Mouse (Mus musculus): ENCODE results near the gene Rtkn2.

- no peak for TF ChIP-seq CTCF (IDR thresholded peaks at IDR 0.05; ENCODE audit: control insufficient read depth, insufficient read depth, low read length)
- TF ChIP-seq POLR2A (IDR thresholded peaks at IDR 0.05; ENCODE audit: borderline replicate concordance, control insufficient read depth, low read depth, low read length): no peak
These were observed 5.7 kb downstream of the Rtkn2 start for GRCm38 (mm10) chr10:67985100-67985499.
